Mouse (Mus musculus) T-helper 1 cell (primary cell): ENCODE measurements at regions not wholly inside any gene's neighbourhood (a gene's known extent, or its start where the extent isn't known, plus 50 kb on each side); places are given as distances from the start of the nearest gene placed in this dataset.

Experiments
- in situ Hi-C: fragments of 300-600 bp; cut with MboI, MseI; formaldehyde crosslinking; loops from one replicate; pipeline ENCODE4 v1.15.1; 2025; ENCODE audit warnings: high pct_unique_total_duplicates

- in situ Hi-C loops: no loop called here
These were observed 305.9 kb downstream of the Brinp1 start for GRCm38 (mm10) chr4:68648311-68648710.

DNA sequence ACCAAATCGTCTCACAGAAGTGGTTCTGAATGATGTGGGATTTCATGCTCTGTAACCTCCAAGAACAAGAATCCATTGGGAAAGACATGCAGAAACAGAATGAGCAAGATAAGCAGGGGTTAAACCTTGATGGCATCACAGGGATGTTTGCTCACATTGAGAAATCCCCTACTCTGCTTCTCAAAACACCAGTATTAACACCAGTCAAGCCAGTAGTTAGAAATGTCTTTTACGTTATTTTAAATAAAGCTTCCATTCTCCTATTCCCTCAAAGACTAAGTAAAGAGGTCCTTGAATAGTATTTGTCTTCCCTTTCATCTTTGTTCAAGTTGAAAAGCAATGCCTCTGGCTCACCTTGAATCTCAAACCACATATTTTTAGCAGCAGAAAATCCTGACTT is 320.9 kb downstream of the Brinp1 start:
- in situ Hi-C loops: no loop called here

DNA sequence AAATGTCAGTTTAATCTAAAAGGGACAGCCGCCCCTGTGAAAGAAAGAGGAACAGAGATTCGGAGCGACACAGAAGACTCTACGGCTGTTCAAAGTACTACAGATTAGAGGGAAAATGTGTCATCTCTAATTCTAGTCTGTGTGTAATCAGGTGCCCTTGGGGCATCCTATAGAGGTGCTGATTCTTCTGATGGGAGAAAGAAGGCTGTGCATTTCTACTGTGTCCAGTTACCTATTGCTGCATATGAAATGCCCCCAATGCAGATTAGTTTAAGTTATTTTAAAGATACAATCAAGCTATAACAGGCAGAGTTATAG is 330.2 kb downstream of the Brinp1 start:
- in situ Hi-C loops: no loop called here

DNA sequence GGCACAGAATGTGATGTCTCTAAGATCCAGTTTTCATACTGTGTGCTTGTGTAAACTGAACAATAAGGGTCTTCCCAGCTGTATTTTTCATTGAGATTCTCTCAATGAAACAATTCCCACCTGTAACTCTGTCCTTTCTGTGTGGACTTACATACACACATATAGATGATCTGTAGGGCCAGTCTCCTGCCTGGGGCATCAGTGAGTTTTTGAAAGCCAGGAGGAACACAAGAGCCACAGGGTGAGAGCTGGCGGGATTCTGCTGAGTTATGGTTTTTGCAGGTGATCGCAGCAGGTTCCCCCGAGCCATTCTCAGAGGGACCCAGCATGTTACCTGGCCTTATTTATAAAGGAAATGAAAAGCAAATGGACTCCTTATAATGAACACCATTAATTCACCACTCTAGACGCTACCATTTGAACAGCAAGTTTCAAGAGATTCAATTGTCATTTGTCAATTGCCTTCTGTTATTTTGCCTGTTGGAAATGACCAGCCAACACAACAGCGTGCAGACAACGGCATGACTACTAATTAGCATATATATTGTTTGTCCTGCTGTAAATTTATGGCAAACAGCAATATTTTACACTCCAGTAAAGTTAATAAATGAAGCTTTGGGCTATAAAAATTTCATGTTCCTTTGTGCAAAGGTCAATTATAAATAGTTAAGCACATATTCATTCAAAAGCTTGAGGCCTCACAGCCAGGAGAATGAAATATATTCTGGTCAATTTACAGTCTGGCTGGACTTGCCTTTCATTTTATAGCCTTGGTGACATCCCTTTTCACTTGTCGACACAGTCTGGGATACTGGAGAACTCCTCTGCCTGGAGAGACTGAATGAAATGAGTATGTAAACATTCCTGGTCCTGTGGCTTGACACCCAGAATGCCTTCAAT is 330.8 kb downstream of the Brinp1 start:
- in situ Hi-C loops: no loop called here

GRCm38 (mm10) chr4:68620585-68620984 is 333.6 kb downstream of the Brinp1 start:
- in situ Hi-C loops: no loop called here

- in situ Hi-C loops: no loop called here
These were observed 338.3 kb downstream of the Brinp1 start for GRCm38 (mm10) chr4:68615706-68616397.

DNA sequence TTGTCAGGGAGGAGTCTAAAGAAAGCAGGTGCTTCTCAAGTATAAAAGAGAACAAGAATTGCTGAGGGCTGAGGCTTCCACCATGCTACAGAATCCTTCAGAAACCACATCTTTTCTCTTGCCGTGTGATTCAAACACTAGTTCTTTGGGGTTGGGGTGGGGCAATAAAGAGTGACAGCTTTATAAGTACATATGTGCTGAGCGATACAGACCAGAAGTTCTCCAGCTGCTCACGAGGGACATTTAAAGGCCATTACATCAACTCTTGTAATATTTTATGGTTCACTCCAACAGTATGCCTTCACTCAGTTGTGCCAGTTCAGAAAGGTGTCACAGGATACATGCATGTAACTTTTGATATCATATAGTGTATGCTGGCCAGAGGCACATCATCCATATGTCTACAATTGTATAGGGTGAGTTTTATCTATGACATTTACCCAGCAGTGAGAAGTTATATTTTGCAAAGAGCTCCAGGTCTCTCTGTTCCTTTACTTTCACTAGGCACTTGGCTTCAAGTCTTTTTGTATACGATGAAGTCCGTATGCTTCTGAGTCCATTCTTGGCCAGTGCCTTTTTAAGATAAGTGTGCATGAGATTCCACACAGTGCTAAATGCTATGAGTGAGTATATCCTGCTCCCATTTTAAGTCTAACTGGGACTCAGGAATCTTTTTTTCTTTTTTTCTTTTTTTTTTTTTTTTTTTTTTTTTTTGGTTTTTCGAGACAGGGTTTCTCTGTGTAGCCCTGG is 341.8 kb downstream of the Brinp1 start:
- in situ Hi-C loops: no loop called here

GRCm38 (mm10) chr4:68595256-68595655 is 358.9 kb downstream of the Brinp1 start:
- in situ Hi-C loops: no loop called here

DNA sequence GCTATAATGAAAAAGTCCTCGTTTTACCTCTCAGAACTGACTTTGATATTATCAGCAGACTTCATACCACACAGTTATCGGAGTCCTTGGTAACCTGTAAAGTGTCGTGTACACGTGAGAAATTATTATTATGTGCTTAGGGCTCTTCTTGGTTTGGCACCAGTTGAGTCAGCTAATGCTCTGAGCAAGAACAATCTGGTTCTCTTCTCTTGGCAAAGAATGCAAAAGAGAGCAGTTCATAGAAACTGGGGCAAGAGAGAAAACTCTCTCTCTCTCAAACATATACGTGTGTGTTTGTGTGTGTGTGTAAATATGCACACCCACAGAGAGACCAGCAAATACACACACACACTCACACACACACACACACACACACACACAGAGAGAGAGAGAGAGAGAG is 378.8 kb downstream of the Brinp1 start:
- in situ Hi-C loops: no loop called here

GRCm38 (mm10) chr4:68574610-68575167 is 379.5 kb downstream of the Brinp1 start:
- in situ Hi-C loops: no loop called here

DNA sequence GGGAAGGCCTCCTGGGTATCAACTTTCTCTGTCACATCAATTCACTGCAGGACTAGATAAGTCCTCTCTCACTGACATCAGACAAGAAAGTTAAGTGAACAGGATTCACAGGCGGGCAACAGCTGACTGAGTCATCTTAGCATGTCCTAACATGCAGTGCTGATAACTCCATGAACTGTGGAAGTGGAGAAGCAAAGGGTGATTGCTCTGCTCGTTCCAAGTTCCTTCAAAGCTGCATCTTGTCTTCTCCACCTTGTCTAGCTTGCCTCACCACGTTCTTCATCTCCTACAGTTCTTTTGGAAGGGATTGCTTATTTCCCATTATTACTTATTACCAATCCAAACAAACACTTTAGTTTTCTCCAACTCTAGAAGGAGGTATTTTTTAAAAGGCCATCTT is 380.9 kb downstream of the Brinp1 start:
- in situ Hi-C loops: no loop called here

DNA sequence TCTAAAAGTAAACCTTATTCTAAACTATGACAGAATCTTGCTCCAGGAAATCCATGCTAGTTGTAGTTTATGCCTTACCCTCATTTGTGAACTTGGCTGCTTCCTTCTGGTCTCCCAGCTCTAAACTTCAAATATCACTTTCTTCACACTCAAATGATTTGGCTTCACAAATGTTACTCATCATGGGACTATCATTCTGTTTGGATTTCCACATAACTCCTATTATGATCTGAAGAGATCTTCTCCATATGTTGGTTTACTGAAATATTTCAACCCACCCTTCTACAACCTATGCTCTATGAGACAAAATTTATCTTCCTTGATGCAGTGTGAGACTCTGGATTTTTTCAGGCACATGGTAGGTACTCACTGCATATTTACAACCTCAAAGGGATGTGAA is 381.7 kb downstream of the Brinp1 start:
- in situ Hi-C loops: no loop called here

GRCm38 (mm10) chr4:68536254-68536653 is 417.9 kb downstream of the Brinp1 start:
- in situ Hi-C loops: no loop called here

- in situ Hi-C loops: no loop called here
These were observed 418.4 kb downstream of the Brinp1 start for GRCm38 (mm10) chr4:68535815-68536214.

- in situ Hi-C loops: no loop called here
These were observed 422.1 kb downstream of the Brinp1 start for GRCm38 (mm10) chr4:68532056-68532455.

DNA sequence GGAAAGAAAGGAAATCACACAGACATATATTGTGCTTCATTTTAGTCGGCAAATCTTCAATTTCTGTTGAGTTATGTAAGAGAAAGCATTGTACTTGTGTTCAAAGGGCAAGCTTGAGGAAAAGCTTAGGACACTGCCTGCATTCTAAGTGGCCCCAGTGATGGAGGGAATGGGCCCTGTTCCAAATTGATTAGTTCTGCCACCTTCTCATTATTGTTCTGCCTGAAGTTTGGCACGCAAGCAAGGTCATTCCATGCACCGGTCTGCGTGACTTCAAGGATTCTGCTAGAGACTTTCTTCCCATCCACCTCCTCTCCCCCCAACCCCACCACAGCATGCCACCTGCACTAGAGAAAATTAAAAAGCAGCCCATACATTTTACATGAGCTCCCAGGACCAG is 466.2 kb downstream of the Brinp1 start:
- in situ Hi-C loops: no loop called here

DNA sequence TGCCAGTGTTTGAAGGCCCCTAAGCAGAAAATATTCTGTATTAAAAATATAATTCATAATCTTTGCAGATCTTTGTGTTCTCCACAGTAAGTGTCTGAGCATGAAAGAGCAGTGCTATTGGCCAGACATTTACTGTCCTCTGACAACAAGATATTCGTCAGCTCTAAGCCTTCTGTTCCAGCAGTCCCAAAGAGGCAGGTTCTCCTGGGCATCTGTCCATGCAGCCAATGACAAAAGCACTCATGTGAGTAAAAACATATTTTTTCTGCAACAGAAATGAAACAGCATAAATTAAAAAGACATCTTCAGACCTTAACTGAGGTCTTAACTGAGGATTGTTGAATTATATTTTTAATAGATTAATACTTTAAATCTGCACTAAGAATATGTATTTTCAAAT is 467.3 kb downstream of the Brinp1 start:
- in situ Hi-C loops: no loop called here

GRCm38 (mm10) chr4:68461783-68462182 is 492.4 kb downstream of the Brinp1 start:
- in situ Hi-C loops: no loop called here

- in situ Hi-C loops: no loop called here
These were observed 538.2 kb downstream of the Brinp1 start for GRCm38 (mm10) chr4:68416046-68416445.

DNA sequence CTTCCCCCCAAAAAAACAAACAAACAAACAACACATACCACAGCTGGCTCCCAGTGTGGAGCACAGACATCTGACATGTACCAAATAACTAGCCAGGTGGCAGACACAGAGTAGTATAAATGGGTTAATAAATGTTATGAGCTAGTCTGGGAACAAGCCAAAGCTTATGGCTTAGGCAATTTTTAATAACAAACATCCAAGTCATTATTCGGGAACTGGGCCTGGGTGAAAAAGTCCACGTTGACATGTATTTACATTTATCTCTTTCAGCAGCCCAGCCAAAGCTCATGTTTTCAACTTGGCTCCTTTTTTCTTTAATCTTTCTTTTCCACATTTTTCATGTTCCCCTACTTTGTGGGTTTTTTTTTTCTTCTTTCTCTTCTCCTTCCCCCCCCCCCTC is 543.4 kb downstream of the Brinp1 start:
- in situ Hi-C loops: no loop called here

- in situ Hi-C loops: no loop called here
These were observed 549.8 kb downstream of the Brinp1 start for GRCm38 (mm10) chr4:68404364-68404763.

GRCm38 (mm10) chr4:68387097-68387496 is 567.1 kb downstream of the Brinp1 start:
- in situ Hi-C loops: no loop called here
